Mouse (Mus musculus) kidney, embryonic 15.5 days (tissue): Measurements from ENCODE around the gene Rhbdf1. TPM values are rescaled to one million over a fixed set of nuclear protein-coding genes. Genes with fewer than 3 reads are reported as not detected.

Experiments used
- ATAC-seq: fragments of 200-750 bp; cut with Nextera tagmentation; replicated peaks from 2 replicates; pipeline ENCODE4 v1.8.0; 2017; ENCODE audit warnings: moderate TSS enrichment; ENCODE audit not compliant: low FRiP score
- H3K27ac ChIP-seq: fragments of 300-500 bp; sonication (generic); 2 replicates; pipeline ENCODE4 v1.5.1; 2015; ENCODE audit warnings: mild to moderate bottlenecking, inconsistent platforms
- H3K27me3 ChIP-seq: fragments of 300-500 bp; sonication (generic); 2 replicates; pipeline ENCODE4 v1.6.1; 2015; ENCODE audit warnings: inconsistent platforms
- H3K36me3 ChIP-seq: fragments of 300-500 bp; sonication (generic); 2 replicates; pipeline ENCODE4 v1.6.1; 2015; ENCODE audit warnings: inconsistent platforms
- H3K4me1 ChIP-seq: fragments of 300-500 bp; sonication (generic); 2 replicates; pipeline ENCODE4 v1.6.1; 2015; ENCODE audit warnings: inconsistent platforms
- H3K4me2 ChIP-seq: fragments of 300-500 bp; sonication (generic); 2 replicates; pipeline ENCODE4 v1.6.1; 2015; ENCODE audit warnings: moderate library complexity, mild to moderate bottlenecking, inconsistent platforms
- H3K4me3 ChIP-seq: fragments of 300-500 bp; sonication (generic); replicated peaks from 2 replicates; pipeline ENCODE4 v1.5.1; 2015; ENCODE audit warnings: mild to moderate bottlenecking, inconsistent platforms
- H3K9ac ChIP-seq: fragments of 300-500 bp; sonication (generic); 2 replicates; pipeline ENCODE4 v1.6.1; 2015; ENCODE audit warnings: mild to moderate bottlenecking, inconsistent platforms
- H3K9me3 ChIP-seq: fragments of 300-500 bp; sonication (generic); replicated peaks from 2 replicates; pipeline ENCODE4 v1.6.1; 2016; ENCODE audit warnings: inconsistent platforms
- WGBS: fragments of 180-500 bp; shearing (Covaris S2); methylation state at CpG from one replicate; pipeline ENCODE4 v1.1.7; 2015; ENCODE audit warnings: mixed read lengths; 5-methylcytosine and 5-hydroxymethylcytosine counted together
- polyA plus RNA-seq: library from polyadenylated mRNA; unstranded; fragments of >200 nt; fragmentation: Nextera tagmentation; extraction: Ambion mirVana; gene quantifications from 2 replicates; pipeline ENCODE4 v1.2.1, GENCODE M21; 2015

Rhbdf1 gene
- polyA plus RNA-seq, 1 experiment from 2014 or later, result 55.4 TPM

GRCm38 (mm10) chr11:32195867-32196540, 26.1 kb downstream of the Rhbdf1 start:
- 41% methylated on average over 11 of the region's 11 CpGs for WGBS
- Histone ChIP-seq H3K36me3 (no peaks in the 10 kb centered on the region), H3K9me3 (no peaks in the 10 kb centered on the region), H3K4me1 (no peaks in the 10 kb centered on the region), H3K27me3 (peaks cover 4% of the 10 kb centered on the region; the same call in 1 of the 2 replicates), H3K4me2 (no peak overlapping the region), H3K27ac (no peak overlapping the region), H3K4me3 (no peak overlapping the region), H3K9ac (no peak overlapping the region)
- no peak for ATAC-seq

- no peak overlapping the region for H3K27ac ChIP-seq
- no peaks in the 10 kb centered on the region for H3K27me3 ChIP-seq
- no peak for ATAC-seq
- no peaks in the 10 kb centered on the region for H3K9me3 ChIP-seq
- no peaks in the 10 kb centered on the region for H3K36me3 ChIP-seq
- no peak overlapping the region for H3K4me2 ChIP-seq
- no peak overlapping the region for H3K4me3 ChIP-seq
- H3K4me1 ChIP-seq, result no peaks in the 10 kb centered on the region
- no peak overlapping the region for H3K9ac ChIP-seq
- 85% methylated on average over 5 of the region's 5 CpGs for WGBS
Observed at GRCm38 (mm10) chr11:32194626-32195025, 27.5 kb downstream of the Rhbdf1 start.

- H3K9me3 ChIP-seq, result no peaks in the 10 kb centered on the region
- 72% methylated on average over 10 of the region's 10 CpGs for WGBS
- no peak overlapping the region for H3K9ac ChIP-seq
- no peak overlapping the region for H3K27ac ChIP-seq
- ATAC-seq, result no peak
- no peaks in the 10 kb centered on the region for H3K36me3 ChIP-seq
- H3K27me3 ChIP-seq, result no peaks in the 10 kb centered on the region
- H3K4me2 ChIP-seq, result no peak overlapping the region
- no peaks in the 10 kb centered on the region for H3K4me1 ChIP-seq
- no peak overlapping the region for H3K4me3 ChIP-seq
Observed at GRCm38 (mm10) chr11:32194086-32194485, 28.0 kb downstream of the Rhbdf1 start.

GRCm38 (mm10) chr11:32193156-32193555, 28.9 kb downstream of the Rhbdf1 start:
- H3K27ac ChIP-seq, result no peak overlapping the region
- no peak overlapping the region for H3K4me3 ChIP-seq
- no peaks in the 10 kb centered on the region for H3K9me3 ChIP-seq
- H3K27me3 ChIP-seq, result no peaks in the 10 kb centered on the region
- 81% methylated on average over 10 of the region's 10 CpGs for WGBS
- no peak for ATAC-seq
- H3K9ac ChIP-seq, result no peak overlapping the region
- no peak overlapping the region for H3K4me2 ChIP-seq
- no peaks in the 10 kb centered on the region for H3K36me3 ChIP-seq
- H3K4me1 ChIP-seq, result no peaks in the 10 kb centered on the region

GRCm38 (mm10) chr11:32190603-32191110, 31.4 kb downstream of the Rhbdf1 start:
- Histone ChIP-seq H3K4me3 (no peak overlapping the region), H3K27ac (no peak overlapping the region), H3K9me3 (no peaks in the 10 kb centered on the region), H3K27me3 (no peaks in the 10 kb centered on the region), H3K4me2 (no peak overlapping the region), H3K4me1 (no peaks in the 10 kb centered on the region), H3K9ac (no peak overlapping the region), H3K36me3 (no peaks in the 10 kb centered on the region)
- 75% methylated on average over 13 of the region's 13 CpGs for WGBS
- no peak for ATAC-seq

GRCm38 (mm10) chr11:32190119-32190518, 32.0 kb downstream of the Rhbdf1 start:
- Histone ChIP-seq H3K9ac (no peak overlapping the region), H3K27me3 (no peaks in the 10 kb centered on the region), H3K4me3 (no peak overlapping the region), H3K4me1 (no peaks in the 10 kb centered on the region), H3K9me3 (no peaks in the 10 kb centered on the region), H3K27ac (no peak overlapping the region), H3K36me3 (no peaks in the 10 kb centered on the region), H3K4me2 (no peak overlapping the region)
- WGBS, result 81% methylated on average over 9 of the region's 9 CpGs
- no peak for ATAC-seq

- H3K9ac ChIP-seq, result no peak overlapping the region
- 68% methylated on average over 5 of the region's 5 CpGs for WGBS
- H3K36me3 ChIP-seq, result no peaks in the 10 kb centered on the region
- H3K9me3 ChIP-seq, result no peaks in the 10 kb centered on the region
- H3K4me3 ChIP-seq, result no peak overlapping the region
- ATAC-seq, result no peak
- no peaks in the 10 kb centered on the region for H3K4me1 ChIP-seq
- H3K27ac ChIP-seq, result no peak overlapping the region
- H3K4me2 ChIP-seq, result no peak overlapping the region
- H3K27me3 ChIP-seq, result no peaks in the 10 kb centered on the region
Observed at GRCm38 (mm10) chr11:32189434-32189833, 32.7 kb downstream of the Rhbdf1 start.

GRCm38 (mm10) chr11:32188881-32189280, 33.2 kb downstream of the Rhbdf1 start:
- H3K9me3 ChIP-seq, result no peaks in the 10 kb centered on the region
- H3K27ac ChIP-seq, result no peak overlapping the region
- WGBS, result 79% methylated on average over 12 of the region's 12 CpGs
- H3K9ac ChIP-seq, result no peak overlapping the region
- no peaks in the 10 kb centered on the region for H3K36me3 ChIP-seq
- H3K4me2 ChIP-seq, result no peak overlapping the region
- H3K4me3 ChIP-seq, result no peak overlapping the region
- ATAC-seq, result no peak
- H3K4me1 ChIP-seq, result no peaks in the 10 kb centered on the region
- no peaks in the 10 kb centered on the region for H3K27me3 ChIP-seq

- H3K36me3 ChIP-seq, result no peaks in the 10 kb centered on the region
- 87% methylated on average over 4 of the region's 4 CpGs for WGBS
Observed at GRCm38 (mm10) chr11:32187256-32187655, 34.8 kb downstream of the Rhbdf1 start.

GRCm38 (mm10) chr11:32186031-32186430, 36.1 kb downstream of the Rhbdf1 start:
- no peaks in the 10 kb centered on the region for H3K4me1 ChIP-seq
- no peak for ATAC-seq
- no peaks in the 10 kb centered on the region for H3K36me3 ChIP-seq
- no peaks in the 10 kb centered on the region; the same call in 1 of the 2 replicates for H3K27me3 ChIP-seq
- no peak overlapping the region for H3K4me3 ChIP-seq
- H3K9ac ChIP-seq, result no peak overlapping the region
- H3K27ac ChIP-seq, result no peak overlapping the region
- no peak overlapping the region for H3K4me2 ChIP-seq
- no peaks in the 10 kb centered on the region for H3K9me3 ChIP-seq
- 73% methylated on average over 3 of the region's 3 CpGs for WGBS

More at GRCm38 (mm10) chr11:32187256-32187655, 34.8 kb downstream of the Rhbdf1 start:
- Histone ChIP-seq H3K27ac (no peak overlapping the region), H3K9me3 (no peaks in the 10 kb centered on the region), H3K4me1 (no peaks in the 10 kb centered on the region), H3K27me3 (no peaks in the 10 kb centered on the region), H3K4me2 (no peak overlapping the region), H3K9ac (no peak overlapping the region), H3K4me3 (no peak overlapping the region)
- no peak for ATAC-seq

GRCm38 (mm10) chr11:32184469-32184868, 37.6 kb downstream of the Rhbdf1 start:
- no peak overlapping the region for H3K27ac ChIP-seq
- H3K9me3 ChIP-seq, result no peaks in the 10 kb centered on the region
- no peak overlapping the region for H3K4me3 ChIP-seq
- no peaks in the 10 kb centered on the region for H3K4me1 ChIP-seq
- H3K9ac ChIP-seq, result no peak overlapping the region
- no peaks in the 10 kb centered on the region for H3K36me3 ChIP-seq
- no peak for ATAC-seq
- H3K4me2 ChIP-seq, result no peak overlapping the region
- 86% methylated on average over 8 of the region's 8 CpGs for WGBS
- H3K27me3 ChIP-seq, result no peaks in the 10 kb centered on the region; the same call in 1 of the 2 replicates

- no peaks in the 10 kb centered on the region; the same call in 1 of the 2 replicates for H3K27me3 ChIP-seq
- H3K27ac ChIP-seq, result no peak overlapping the region
- H3K9me3 ChIP-seq, result no peaks in the 10 kb centered on the region
- no peak overlapping the region for H3K4me2 ChIP-seq
- no peaks in the 10 kb centered on the region for H3K36me3 ChIP-seq
- H3K4me3 ChIP-seq, result no peak overlapping the region
- WGBS, result 47% methylated on average over 25 of the region's 25 CpGs
- 0 out of 2 replicates have a peak, but pooled peaks have one; percentile 29 for ATAC-seq
- H3K4me1 ChIP-seq, result no peaks in the 10 kb centered on the region
- H3K9ac ChIP-seq, result no peak overlapping the region
Observed at GRCm38 (mm10) chr11:32181973-32182868, 39.9 kb downstream of the Rhbdf1 start.
